10 mouse cellular contexts compared by ENCODE assay signal in the genomic region with DNA sequence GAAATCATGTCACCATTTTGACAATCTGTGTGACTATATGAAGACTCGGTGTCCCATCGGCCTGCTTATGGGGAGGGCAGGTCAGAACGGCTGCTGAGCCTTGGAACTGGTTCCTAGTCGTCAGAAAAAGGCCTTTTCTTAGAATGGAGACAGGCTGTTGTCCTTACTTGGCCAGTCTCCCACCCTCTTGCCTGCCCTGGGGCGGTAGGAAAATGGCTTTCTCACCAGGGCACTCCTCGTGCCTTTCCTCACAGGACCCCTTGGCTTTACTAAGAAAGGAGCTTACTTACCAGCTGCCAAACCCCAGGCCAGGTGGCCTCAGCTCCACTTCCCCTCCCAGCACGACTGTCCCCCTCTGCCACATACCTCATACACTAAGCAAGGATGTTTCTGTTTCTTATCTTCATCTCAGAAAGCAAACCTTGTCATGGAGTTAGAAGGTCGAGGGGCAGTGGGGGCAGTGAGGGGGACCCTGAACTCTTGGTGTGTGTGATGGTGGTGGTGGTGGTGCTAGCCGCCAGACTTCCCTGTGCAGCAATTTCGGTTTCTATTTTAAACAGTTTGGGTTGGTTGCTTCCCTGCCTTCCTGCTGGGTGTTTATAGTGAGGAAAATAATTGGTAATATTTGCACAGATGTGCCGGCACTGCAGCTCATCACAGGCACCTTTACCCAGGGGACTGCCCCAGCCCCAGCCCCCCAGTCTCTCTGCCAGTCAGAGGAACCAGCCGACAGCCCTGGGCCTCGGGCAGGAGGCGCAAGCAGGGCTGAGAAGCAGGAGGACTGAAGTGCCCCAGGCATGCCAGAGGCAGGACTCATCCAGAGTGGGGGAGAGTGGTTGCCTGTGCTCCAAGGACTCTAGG. TPM values are rescaled to one million over a fixed set of nuclear protein-coding genes. Genes with fewer than 3 reads are reported as not detected.
DNase-seq lines count a peak whose midpoint lies in the region; ATAC-seq and TF ChIP-seq lines count a peak whose summit lies in the region.
"Had no signal": no experiment of that assay in that cellular context is flagged by ENCODE, and none has a peak within 500 bp of the region (broad histone marks: within the 10 kb centered on the region; RNA-seq: fewer than 3 reads in every experiment).

No protein-coding gene starts in this region.

- no peak for ATAC-seq in limb, embryonic 12.5 days (ENCODE audit: insufficient number of reproducible peaks, insufficient read depth, low FRiP score, low TSS enrichment, low read depth)

- H3K27me3 ChIP-seq in limb, embryonic 12.5 days = peaks cover 14% of the 10 kb centered on the region; the same call in 1 of the 2 replicates
- H3K27me3 ChIP-seq in limb, embryonic 10.5 days (ENCODE audit: low read depth, poor library complexity, severe bottlenecking) = peaks cover 12% of the 10 kb centered on the region
- no peaks in the 10 kb centered on the region for H3K27me3 ChIP-seq in CH12.LX (replicated peaks)
- H3K27me3 ChIP-seq in small intestine, adult 2 months (ENCODE audit: control insufficient read depth, insufficient read depth, low read length) = no peaks in the 10 kb centered on the region

- peaks cover 18% of the 10 kb centered on the region for H3K4me1 ChIP-seq in limb, embryonic 12.5 days (replicated peaks)
- H3K4me1 ChIP-seq in limb, embryonic 10.5 days = peaks cover 24% of the 10 kb centered on the region
- peaks cover 13 to 36% of the 10 kb centered on the region in 2 experiments for H3K4me1 ChIP-seq in CH12.LX (ENCODE audit: control insufficient read depth in 1 of 2, insufficient read depth in 2 of 2)
- H3K4me1 ChIP-seq in small intestine, adult 2 months (ENCODE audit: control insufficient read depth, insufficient read depth, insufficient read length, low read length) = no peaks in the 10 kb centered on the region

- peak; percentile 36; the same call in 1 of the 2 replicates for TF ChIP-seq EP300 in CH12.LX (IDR thresholded peaks at IDR 0.05; ENCODE audit: low read length)

- H3K9ac ChIP-seq in limb, embryonic 12.5 days (replicated peaks) = no peak overlapping the region
- peak overlapping the region; percentile 3; the same call in 1 of the 2 replicates for H3K9ac ChIP-seq in CH12.LX (ENCODE audit: insufficient read depth, low read depth)

- H3K9me3 ChIP-seq in limb, embryonic 12.5 days = peaks cover 4% of the 10 kb centered on the region; the same call in 1 of the 2 replicates
- H3K9me3 ChIP-seq in limb, embryonic 10.5 days (replicated peaks) = no peaks in the 10 kb centered on the region
- peaks cover 6% of the 10 kb centered on the region for H3K9me3 ChIP-seq in CH12.LX (replicated peaks; ENCODE audit: low read length)

- 40% methylated on average over 14 of the region's 14 CpGs for WGBS in limb, embryonic 12.5 days
- 49% methylated on average over 14 of the region's 14 CpGs for WGBS in limb, embryonic 10.5 days
- 40% methylated on average over 14 of the region's 14 CpGs for WGBS in small intestine, adult 2 months

- no peaks in the 10 kb centered on the region for H3K79me2 ChIP-seq in CH12.LX (replicated peaks; ENCODE audit: control insufficient read depth, extremely low read depth, insufficient read depth, poor library complexity, severe bottlenecking)

- H3K4me2 ChIP-seq in limb, embryonic 12.5 days = 0 out of 2 replicates have a peak overlapping the region, but pooled peaks have one; percentile 0
- H3K4me2 ChIP-seq in CH12.LX (ENCODE audit: insufficient read depth, low read depth, poor library complexity, severe bottlenecking) = peak overlapping the region; percentile 41

- in situ Hi-C loops in CH12.LX (cut with MboI; ENCODE audit: low pct_ligation_motif_present, low pct_unique_long_range_greater_than_20kb, low sequenced_read_pairs) = loop anchor here (5.0 kb wide), 1 partner anchor 77 kb away; no protein-coding TSS in a partner anchor

- 0 out of 2 replicates have a peak overlapping the region, but pooled peaks have one; percentile 29 for H3K27ac ChIP-seq in limb, embryonic 12.5 days
- H3K27ac ChIP-seq in limb, embryonic 10.5 days = no peak overlapping the region
- H3K27ac ChIP-seq in CH12.LX (ENCODE audit: insufficient read depth, low read depth) = peak overlapping the region; percentile 24; the same call in 1 of the 2 replicates
- H3K27ac ChIP-seq in small intestine, adult 2 months (ENCODE audit: insufficient read depth, low read depth, low read length) = peak overlapping the region; percentile 35; the same call in 1 of the 2 replicates

- no peaks in the 10 kb centered on the region for H3K36me3 ChIP-seq in limb, embryonic 12.5 days
- H3K36me3 ChIP-seq in limb, embryonic 10.5 days = no peaks in the 10 kb centered on the region
- no peaks in the 10 kb centered on the region for H3K36me3 ChIP-seq in CH12.LX (replicated peaks in 1 of 2; ENCODE audit: control insufficient read depth in 1 of 2, insufficient read depth in 1 of 2, low read length in 1 of 2)
- H3K36me3 ChIP-seq in small intestine, adult 2 months (ENCODE audit: control insufficient read depth, insufficient read depth, low read length) = no peaks in the 10 kb centered on the region

- dilution Hi-C loops in CH12.LX (cut with MboI; ENCODE audit: extremely low pct_ligation_motif_present, extremely low pct_unique_long_range_greater_than_20kb, low sequenced_read_pairs) = no loop called here

- no peak for TF ChIP-seq CTCF in CH12.LX (conservative IDR thresholded peaks at IDR 0.05 in 1 of 2, IDR thresholded peaks at IDR 0.05 in 1 of 2; ENCODE audit: low read depth in 2 of 2, low read length in 2 of 2)
- TF ChIP-seq CTCF in small intestine, adult 2 months (IDR thresholded peaks at IDR 0.05; ENCODE audit: extremely low read depth, insufficient read length, insufficient replicate concordance, low read depth, low read length) = no peak

- TF ChIP-seq POLR2A in CH12.LX (IDR thresholded peaks at IDR 0.05; ENCODE audit: low read depth, low read length) = no peak
- no peak for TF ChIP-seq POLR2A in small intestine, adult 2 months (IDR thresholded peaks at IDR 0.05; ENCODE audit: low read depth, low read length)

- TF ChIP-seq RAD21 in CH12.LX (IDR thresholded peaks at IDR 0.05; ENCODE audit: low read depth, low read length) = no peak

- no peak for DNase-seq in limb, embryonic 10.5 days (ENCODE audit: low spot score)
- peak; percentile 57 for DNase-seq in CH12.LX (ENCODE audit: extremely low read depth)
- peak; percentile 59 for DNase-seq in induced T-regulatory cell, adult 2 months (ENCODE audit: low read depth)
- DNase-seq in c-Kit-positive CD71-positive TER-119-positive erythroid progenitor cells, embryonic 14.5 days (ENCODE audit: low spot score) = no peak
- DNase-seq in adrenal gland, postnatal 10 days = no peak
- no peak for DNase-seq in urinary bladder, adult 18-20 months (ENCODE audit: low spot score in 2 of 2)

- H3K4me3 ChIP-seq in limb, embryonic 12.5 days (replicated peaks) = no peak overlapping the region
- no peak overlapping the region for H3K4me3 ChIP-seq in limb, embryonic 10.5 days
- peak overlapping the region in 1 of 3 experiments; percentile 35 for H3K4me3 ChIP-seq in CH12.LX (replicated peaks in 1 of 3; ENCODE audit: low read depth in 2 of 3, low read length in 2 of 3, poor library complexity in 1 of 3)
- H3K4me3 ChIP-seq in small intestine, adult 2 months (ENCODE audit: low read depth, low read length) = peak overlapping the region; percentile 19; the same call in 1 of the 2 replicates

TF ChIP-seq in CH12.LX, 34 proteins besides CTCF, POLR2A, EP300 and RAD21 (continues in another document):
- TF ChIP-seq ELF1 (IDR thresholded peaks at IDR 0.05; ENCODE audit: low read depth, low read length) (0 out of 2 replicates have a peak, but pooled peaks have one; percentile 8), SMC3 (IDR thresholded peaks at IDR 0.05; ENCODE audit: low read depth, low read length) (no peak), TBP (conservative IDR thresholded peaks at IDR 0.05; ENCODE audit: low read depth, low read length) (no peak), CHD1 (IDR thresholded peaks at IDR 0.05; ENCODE audit: low read depth, low read length) (no peak), JUND (conservative IDR thresholded peaks at IDR 0.05; ENCODE audit: low read depth, low read length) (no peak), MAZ (IDR thresholded peaks at IDR 0.05; ENCODE audit: low read depth, low read length) (peak; percentile 49; the same call in 1 of the 2 replicates), UBTF (IDR thresholded peaks at IDR 0.05; ENCODE audit: low read depth, low read length) (no peak), MAX (IDR thresholded peaks at IDR 0.05; ENCODE audit: low read length) (peak; percentile 43; the same call in 1 of the 2 replicates), RCOR1 (conservative IDR thresholded peaks at IDR 0.05; ENCODE audit: low read depth, low read length) (peak; percentile 46; the same call in 1 of the 2 replicates), USF2 (conservative IDR thresholded peaks at IDR 0.05; ENCODE audit: low read depth, low read length) (no peak), IRF4 (IDR thresholded peaks at IDR 0.05; ENCODE audit: low read depth, low read length) (no peak), MYC (IDR thresholded peaks at IDR 0.05; ENCODE audit: low read depth, low read length) (no peak), BHLHE40 (IDR thresholded peaks at IDR 0.05; ENCODE audit: low read depth, low read length) (0 out of 2 replicates have a peak, but pooled peaks have one; percentile 9)

RNA-seq across cellular contexts. Expression of a gene that starts 23.7 kb away (rescaled TPM):
- not detected in 2 replicates for polyA plus RNA-seq in limb, embryonic 12.5 days (2016; fragmentation: Nextera tagmentation; extraction: Ambion mirVana)
- polyA plus RNA-seq in limb, embryonic 10.5 days (2016; fragmentation: Nextera tagmentation; extraction: Ambion mirVana) = 0.10 TPM in 1 of 2 replicates, not detected in the other
- not detected in 2 replicates for total RNA-seq in CH12.LX (2012; rRNA removed)
- not detected in 2 replicates for total RNA-seq in CH12.LX (2014; rRNA removed)
- polyA plus RNA-seq in CH12.LX (2012; ENCODE audit: insufficient read length, low read depth) = 0.16 TPM in 1 of 2 replicates, not detected in the other
- polyA plus RNA-seq in small intestine, adult 2 months (2012; rRNA removed) = not detected in 2 replicates
- total RNA-seq in adrenal gland, postnatal 10 days (2021) = under 1 TPM in 1 of 2 experiments, not detected in 1; 0.27 TPM

RNA-seq across cellular contexts. Expression of a gene that starts 34.1 kb away (rescaled TPM):
- polyA plus RNA-seq in limb, embryonic 12.5 days (2016; fragmentation: Nextera tagmentation; extraction: Ambion mirVana) = not detected in 2 replicates
- polyA plus RNA-seq in limb, embryonic 10.5 days (2016; fragmentation: Nextera tagmentation; extraction: Ambion mirVana) = not detected in 2 replicates
- not detected in 2 replicates for total RNA-seq in CH12.LX (2012; rRNA removed)
- not detected in 2 replicates for total RNA-seq in CH12.LX (2014; rRNA removed)
- not detected in 2 replicates for polyA plus RNA-seq in CH12.LX (2012; ENCODE audit: insufficient read length, low read depth)
- not detected in 2 replicates for polyA plus RNA-seq in small intestine, adult 2 months (2012; rRNA removed)
- not detected for total RNA-seq in adrenal gland, postnatal 10 days (2021)
- polyA plus RNA-seq: gonadal fat pad, adult 2 months; urinary bladder, adult 2 months had no signal

RNA-seq across cellular contexts. Expression of a gene that starts 57.7 kb away (rescaled TPM):
- 16.3 and 17.8 TPM in 2 replicates for polyA plus RNA-seq in limb, embryonic 12.5 days (2016; fragmentation: Nextera tagmentation; extraction: Ambion mirVana)
- 12.3 and 13.5 TPM in 2 replicates for polyA plus RNA-seq in limb, embryonic 10.5 days (2016; fragmentation: Nextera tagmentation; extraction: Ambion mirVana)
- total RNA-seq in CH12.LX (2012; rRNA removed) = 5.8 and 8.4 TPM in 2 replicates
- total RNA-seq in CH12.LX (2014; rRNA removed) = 4.3 and 4.7 TPM in 2 replicates
- polyA plus RNA-seq in CH12.LX (2012; ENCODE audit: insufficient read length, low read depth) = 10.2 and 11.1 TPM in 2 replicates
- 9.5 and 30.6 TPM in 2 replicates for polyA plus RNA-seq in small intestine, adult 2 months (2012; rRNA removed)
- 10 to 100 TPM in 1 of 2 experiments, 1 to 10 TPM in 1; 10.0 to 14.6 TPM for total RNA-seq in adrenal gland, postnatal 10 days (2021)

Comparison
In these comparisons a context has a peak if more than half of its experiments do, and no peak if none do; other contexts are left out.
1. DNase-seq: peak in CH12.LX (single experiment) and induced T-regulatory cell, adult 2 months (single experiment); none in limb, embryonic 10.5 days (single experiment), c-Kit-positive CD71-positive TER-119-positive erythroid progenitor cells, embryonic 14.5 days (single experiment), adrenal gland, postnatal 10 days (single experiment) and urinary bladder, adult 18-20 months (0 of 2).